Mouse (Mus musculus) splenic B cell, adult 2 months (primary cell): ENCODE measurements around the gene Tmprss11c.
"Not testable (repeated sequence)": the region's sequence is repeated elsewhere in the genome, so short reads cannot be mapped to it uniquely, and the experiment has no call there.

ENCODE experiments used
- DNase-seq: peaks from one replicate; pipeline ENCODE4 v3.0.0-alpha.2; 2011; ENCODE audit warnings: low read depth, low spot score
- H3K27me3 ChIP-seq: 2 replicates; pipeline ENCODE4 v1.6.1; 2012; ENCODE audit warnings: mild to moderate bottlenecking, low read length, moderate library complexity, mixed read lengths; ENCODE audit not compliant: control insufficient read depth, poor library complexity, insufficient read depth, severe bottlenecking
- H3K36me3 ChIP-seq: 2 replicates; pipeline ENCODE4 v1.6.1; 2012; ENCODE audit warnings: mild to moderate bottlenecking, low read length, moderate library complexity, mixed read lengths; ENCODE audit not compliant: control insufficient read depth, poor library complexity, insufficient read depth, severe bottlenecking

The Tmprss11c gene

GRCm38 (mm10) chr5:86289208-86289607, at the start of gene Tmprss11c:
TSS of gene Tmprss11c (minus strand) at chr5:86289308.
- Histone ChIP-seq H3K36me3 (no peaks in the 10 kb centered on the region), H3K27me3 (no peaks in the 10 kb centered on the region)
- DNase-seq, result no peak

DNA sequence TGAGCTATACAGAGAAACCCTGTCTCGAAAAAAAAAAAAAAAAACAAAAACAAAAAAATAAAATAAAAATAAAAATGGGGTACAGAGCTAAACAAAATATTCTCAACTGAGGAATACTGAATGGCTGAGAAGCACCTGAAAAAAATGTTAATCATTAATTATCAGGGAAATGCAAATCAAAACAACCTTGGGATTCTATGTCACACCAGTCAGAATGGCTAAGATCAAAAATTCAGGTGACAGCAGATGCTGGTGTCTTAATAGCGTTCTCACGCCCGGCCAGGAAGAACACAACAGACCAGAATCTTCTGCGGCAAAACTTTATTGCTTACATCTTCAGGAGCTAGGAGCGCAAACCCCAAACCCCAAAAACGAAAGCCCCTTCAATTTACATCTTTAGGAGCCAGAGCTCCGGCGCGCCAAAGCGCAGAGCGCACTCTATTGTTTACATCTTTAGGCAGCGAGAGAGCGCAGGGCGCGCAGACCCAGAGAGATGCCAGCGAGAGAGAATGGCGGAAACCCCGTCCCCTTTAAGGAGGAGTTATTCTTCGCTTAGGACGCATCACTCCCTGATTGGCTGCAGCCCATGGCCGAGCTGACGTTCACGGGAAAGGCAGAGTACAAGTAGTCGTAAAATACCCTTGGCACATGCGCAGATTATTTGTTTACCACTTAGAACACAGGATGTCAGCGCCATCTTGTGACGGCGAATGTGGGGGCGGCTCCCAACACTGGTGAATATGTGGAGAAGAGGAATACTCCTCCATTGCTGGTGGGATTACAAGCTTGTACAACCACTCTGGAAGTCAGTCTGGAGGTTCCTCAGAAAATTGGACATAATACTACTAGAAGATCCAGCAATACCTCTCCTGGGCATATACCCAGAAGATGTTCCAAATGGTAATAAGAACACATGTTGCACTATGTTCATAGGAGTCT, 29.2 kb upstream of the Tmprss11c start:
- DNase-seq, H3K27me3 ChIP-seq, H3K36me3 ChIP-seq: not testable (repeated sequence)

DNA sequence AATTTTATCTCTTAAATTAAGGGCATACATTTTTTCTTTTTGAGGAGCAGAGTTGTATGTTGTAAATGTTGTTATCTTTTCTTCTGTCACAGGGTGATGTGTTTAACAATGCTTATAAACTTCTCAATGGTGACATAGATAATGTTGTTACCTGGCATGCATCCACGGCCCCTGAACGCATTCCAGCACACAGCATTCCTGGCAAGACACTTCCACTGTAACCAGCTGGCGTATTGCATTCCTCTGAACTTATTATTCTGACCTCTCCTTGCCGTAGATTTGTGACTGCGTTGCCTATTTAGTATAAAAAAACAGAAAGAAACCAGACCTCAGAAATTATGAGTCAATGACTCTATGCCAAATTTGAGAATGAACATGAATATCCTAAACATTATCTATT, 17.0 kb upstream of the Tmprss11c start:
- H3K36me3 ChIP-seq, result no peaks in the 10 kb centered on the region
- no peaks in the 10 kb centered on the region for H3K27me3 ChIP-seq
- no peak for DNase-seq

DNA sequence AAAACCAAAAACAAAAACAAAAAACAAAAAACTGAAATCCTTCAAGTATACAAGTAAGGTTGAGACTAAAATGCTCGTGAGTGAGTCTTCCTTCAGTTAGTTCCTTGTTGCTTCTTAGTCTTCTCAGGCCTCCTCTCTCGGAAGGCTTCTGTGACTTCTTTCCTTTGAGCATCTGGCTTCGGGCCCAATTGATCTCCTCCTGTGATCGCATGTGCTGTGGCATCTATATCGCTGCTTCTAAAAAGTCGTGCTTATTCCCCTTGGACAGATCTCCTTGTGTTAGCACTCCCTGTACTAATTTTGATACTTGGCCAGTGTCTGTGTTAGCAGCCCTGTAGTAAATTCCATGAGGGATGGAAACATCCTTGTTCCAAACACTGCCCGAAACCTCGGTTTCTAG, 14.8 kb upstream of the Tmprss11c start:
- no peak for DNase-seq
- Histone ChIP-seq H3K27me3 (no peaks in the 10 kb centered on the region), H3K36me3 (no peaks in the 10 kb centered on the region)

- no peaks in the 10 kb centered on the region for H3K36me3 ChIP-seq
- no peaks in the 10 kb centered on the region for H3K27me3 ChIP-seq
- no peak for DNase-seq
These were observed 42.5 kb downstream of the Tmprss11c start for GRCm38 (mm10) chr5:86246559-86246958.

DNA sequence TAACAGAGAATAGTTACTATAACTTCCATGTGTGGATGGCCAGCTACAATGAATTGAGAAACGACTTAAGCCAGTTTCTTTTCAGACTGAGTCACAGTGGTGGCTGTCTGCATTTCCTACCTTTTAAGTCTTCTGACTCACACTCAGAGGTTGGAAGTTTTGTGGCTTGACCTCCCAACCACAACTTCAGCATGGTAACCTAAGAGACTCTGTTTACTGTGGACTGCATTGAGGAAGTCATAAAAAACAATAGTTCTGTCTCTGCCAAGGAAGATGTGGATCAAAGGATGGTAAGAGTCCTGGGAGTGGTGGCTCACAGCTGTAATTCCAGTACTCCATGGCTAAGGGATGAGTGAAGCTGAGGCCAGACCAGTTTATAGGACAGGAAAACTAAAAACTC, 44.2 kb downstream of the Tmprss11c start:
- no peak for DNase-seq

DNA sequence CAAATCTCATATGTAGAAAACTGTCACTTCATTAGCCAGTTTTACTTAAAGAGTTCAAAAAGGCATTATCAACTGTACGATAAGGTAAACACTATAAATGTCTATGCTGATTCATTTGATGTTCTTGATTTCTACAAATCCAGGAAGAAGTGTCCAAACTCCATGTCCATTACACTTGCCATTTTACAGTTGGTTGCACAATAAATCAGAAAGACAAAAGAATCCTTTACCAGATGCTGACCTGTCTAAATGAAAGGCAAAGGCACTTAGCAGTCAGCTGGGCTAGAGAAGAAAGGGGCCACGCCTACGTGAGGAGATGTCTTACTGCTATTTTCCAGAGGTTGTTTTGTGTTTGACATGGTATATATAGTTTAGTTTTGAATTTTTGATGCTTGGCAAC, 44.8 kb downstream of the Tmprss11c start:
- Histone ChIP-seq H3K27me3 (no peaks in the 10 kb centered on the region), H3K36me3 (no peaks in the 10 kb centered on the region)
- no peak for DNase-seq

More for the DNA sequence above, 44.2 kb downstream of the Tmprss11c start:
- Histone ChIP-seq H3K27me3 (no peaks in the 10 kb centered on the region), H3K36me3 (no peaks in the 10 kb centered on the region)

- H3K27me3 ChIP-seq, result no peaks in the 10 kb centered on the region
- H3K36me3 ChIP-seq, result no peaks in the 10 kb centered on the region
- DNase-seq, result no peak
These were observed 61.8 kb downstream of the Tmprss11c start for GRCm38 (mm10) chr5:86227156-86227853.

- no peak for DNase-seq
- H3K36me3 ChIP-seq, result no peaks in the 10 kb centered on the region
- H3K27me3 ChIP-seq, result no peaks in the 10 kb centered on the region
These were observed 91.3 kb downstream of the Tmprss11c start, which contains the start of gene Gnrhr for GRCm38 (mm10) chr5:86197801-86198200. TSS of gene Gnrhr (minus strand) at chr5:86197901.

DNA sequence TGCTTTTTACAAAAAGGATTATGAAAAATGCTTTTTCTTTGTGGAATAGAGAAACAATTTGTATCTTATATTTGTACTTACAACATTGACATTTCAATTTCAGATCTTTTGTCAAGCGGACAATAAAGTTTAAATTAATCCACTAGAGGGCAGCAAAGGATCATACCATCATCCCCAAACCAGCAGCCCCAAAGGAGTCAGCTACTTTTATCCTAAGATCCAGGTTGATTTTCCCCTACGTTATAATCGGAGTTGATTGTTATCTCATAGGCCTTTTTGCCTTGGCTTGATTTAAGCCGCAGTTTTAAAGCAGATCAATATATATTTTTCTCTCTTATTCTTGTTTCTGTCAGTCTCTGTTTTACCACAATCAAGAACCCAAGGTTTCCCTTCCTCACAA, 97.8 kb downstream of the Tmprss11c start:
- no peaks in the 10 kb centered on the region for H3K27me3 ChIP-seq
- peak; percentile 62 for DNase-seq
- no peaks in the 10 kb centered on the region for H3K36me3 ChIP-seq

- DNase-seq, result peak; percentile 78
- Histone ChIP-seq H3K36me3 (no peaks in the 10 kb centered on the region), H3K27me3 (no peaks in the 10 kb centered on the region)
These were observed 98.3 kb downstream of the Tmprss11c start for GRCm38 (mm10) chr5:86190770-86191169.

DNA sequence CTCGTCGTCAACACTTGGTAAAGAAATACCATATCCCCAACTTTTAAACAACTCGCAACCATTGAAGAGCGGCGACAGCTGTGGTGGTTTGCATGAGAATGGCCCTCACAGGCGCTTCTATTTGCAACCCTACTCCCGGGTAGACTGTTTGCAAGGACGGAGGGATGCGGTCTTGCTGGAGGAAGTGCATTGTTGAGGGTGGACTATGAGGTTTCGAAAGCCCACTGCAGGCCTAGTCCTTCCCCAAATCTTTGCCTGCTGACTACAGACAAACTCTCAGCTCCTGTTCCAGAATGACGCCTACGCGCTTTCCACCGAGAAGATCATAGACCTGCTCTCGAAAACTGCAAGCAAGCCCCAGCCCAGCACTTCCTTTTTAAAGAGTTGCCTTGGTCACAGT, 98.8 kb downstream of the Tmprss11c start:
- DNase-seq, result peak; percentile 38
- no peaks in the 10 kb centered on the region for H3K27me3 ChIP-seq

GRCm38 (mm10) chr5:86187441-86187840, 101.7 kb downstream of the Tmprss11c start:
- no peak for DNase-seq
- Histone ChIP-seq H3K27me3 (no peaks in the 10 kb centered on the region), H3K36me3 (no peaks in the 10 kb centered on the region)

More for the DNA sequence above, 98.8 kb downstream of the Tmprss11c start:
- H3K36me3 ChIP-seq, result no peaks in the 10 kb centered on the region
